Mouse (Mus musculus) MEL (cell line): ENCODE data around the gene Kin. TPM values are rescaled to one million over a fixed set of nuclear protein-coding genes. Genes with fewer than 3 reads are reported as not detected.

Source experiments
- DNase-seq: peaks from one replicate; pipeline ENCODE4 v3.0.0; 2011; ENCODE audit warnings: low read depth, low spot score
- H3K27ac ChIP-seq: 2 replicates; pipeline ENCODE4 v1.5.1; 2012; ENCODE audit warnings: low read depth, mild to moderate bottlenecking, control low read depth, low read length, moderate library complexity; ENCODE audit not compliant: control insufficient read depth
- H3K27me3 ChIP-seq, 2 experiments: fragments of 150-350 bp in 1 of 2; sonication (generic) in 1 of 2; 2 replicates each; pipeline ENCODE4 v1.6.1; 2012; ENCODE audit warnings: low read length in 2 of 2, mild to moderate bottlenecking in 2 of 2, improper control_type of control experiment in 1 of 2, moderate library complexity in 1 of 2; ENCODE audit not compliant: insufficient read depth in 2 of 2, control insufficient read depth in 1 of 2
- H3K36me3 ChIP-seq, 2 experiments: 2 replicates each; pipeline ENCODE4 v1.6.1; 2012 to 2014; ENCODE audit warnings: low read length in 2 of 2, improper control_type of control experiment in 1 of 2, inconsistent platforms in 1 of 2, mild to moderate bottlenecking in 1 of 2; ENCODE audit not compliant: insufficient read depth in 2 of 2, control insufficient read depth in 1 of 2
- H3K4me1 ChIP-seq, 2 experiments: fragments of 150-350 bp in 1 of 2; sonication (generic) in 1 of 2; 2 replicates each; pipeline ENCODE4 v1.6.1; 2012; ENCODE audit warnings: low read length in 2 of 2, improper control_type of control experiment in 1 of 2, mild to moderate bottlenecking in 1 of 2; ENCODE audit not compliant: insufficient read depth in 2 of 2, control insufficient read depth in 1 of 2
- H3K4me3 ChIP-seq, 2 experiments: fragments of 150-350 bp in 1 of 2; sonication (generic) in 1 of 2; 2 replicates each; pipeline ENCODE4 v1.5.1; 2012; ENCODE audit warnings: low read depth in 2 of 2, low read length in 2 of 2, mild to moderate bottlenecking in 2 of 2, moderate library complexity in 2 of 2, control low read depth in 1 of 2, improper control_type of control experiment in 1 of 2; ENCODE audit not compliant: control insufficient read depth in 1 of 2, insufficient read depth in 1 of 2
- H3K79me2 ChIP-seq: 2 replicates; pipeline ENCODE4 v1.6.1; 2012; ENCODE audit warnings: mild to moderate bottlenecking, low read length, moderate library complexity; ENCODE audit not compliant: control insufficient read depth, poor library complexity, insufficient read depth
- H3K9ac ChIP-seq: 2 replicates; pipeline ENCODE4 v1.6.1; 2012; ENCODE audit warnings: low read depth, mild to moderate bottlenecking, control low read depth, low read length, moderate library complexity; ENCODE audit not compliant: control insufficient read depth, poor library complexity, severe bottlenecking
- H3K9me3 ChIP-seq: fragments of 150-350 bp; sonication (generic); replicated peaks from 2 replicates; pipeline ENCODE4 v1.6.1; 2012; ENCODE audit warnings: mild to moderate bottlenecking, low read length, improper control_type of control experiment, moderate library complexity; ENCODE audit not compliant: insufficient read depth
- BHLHE40 ChIP-seq: IDR thresholded peaks from 2 replicates; pipeline ENCODE4 v1.6.1; 2012; ENCODE audit warnings: low read depth, mild to moderate bottlenecking, inconsistent platforms, low read length, improper control_type of control experiment, borderline replicate concordance
- CHD1 ChIP-seq: IDR thresholded peaks from 2 replicates; pipeline ENCODE4 v1.6.1; 2012; ENCODE audit warnings: low read depth, mild to moderate bottlenecking, inconsistent platforms, low read length, improper control_type of control experiment
- CTCF ChIP-seq, 3 experiments: IDR thresholded peaks in 2 of 3; conservative IDR thresholded peaks in 1 of 3; 2 replicates each; pipeline ENCODE4 v1.5.1; 2011 to 2012; ENCODE audit warnings: low read length in 3 of 3, low read depth in 2 of 3, mild to moderate bottlenecking in 2 of 3, improper control_type of control experiment in 1 of 3, inconsistent platforms in 1 of 3, mixed read lengths in 1 of 3, moderate library complexity in 1 of 3; ENCODE audit not compliant: control insufficient read depth in 1 of 3, insufficient read depth in 1 of 3, poor library complexity in 1 of 3, severe bottlenecking in 1 of 3
- E2F4 ChIP-seq: IDR thresholded peaks from 2 replicates; pipeline ENCODE4 v1.6.1; 2011; ENCODE audit warnings: low read depth, low read length, improper control_type of control experiment, borderline replicate concordance
- ELF1 ChIP-seq: IDR thresholded peaks from 2 replicates; pipeline ENCODE4 v1.6.1; 2014; ENCODE audit warnings: low read depth, mild to moderate bottlenecking, inconsistent platforms, low read length, improper control_type of control experiment, moderate library complexity
- ETS1 ChIP-seq: IDR thresholded peaks from 2 replicates; pipeline ENCODE4 v1.6.1; 2012; ENCODE audit warnings: low read depth, mild to moderate bottlenecking, inconsistent platforms, low read length, improper control_type of control experiment, moderate library complexity
- GABPA ChIP-seq: IDR thresholded peaks from 2 replicates; pipeline ENCODE4 v1.6.1; 2012; ENCODE audit warnings: low read depth, mild to moderate bottlenecking, inconsistent platforms, low read length, improper control_type of control experiment, moderate library complexity
- JUND ChIP-seq: IDR thresholded peaks from 2 replicates; pipeline ENCODE4 v1.6.1; 2011; ENCODE audit warnings: low read depth, mild to moderate bottlenecking, improper control_type of control experiment, low read length
- MAFK ChIP-seq: IDR thresholded peaks from 2 replicates; pipeline ENCODE4 v1.6.1; 2011; ENCODE audit warnings: low read depth, mild to moderate bottlenecking, low read length, improper control_type of control experiment, borderline replicate concordance
- MAX ChIP-seq: IDR thresholded peaks from 2 replicates; pipeline ENCODE4 v1.6.1; 2011; ENCODE audit warnings: low read length, improper control_type of control experiment
- MAZ ChIP-seq: IDR thresholded peaks from 2 replicates; pipeline ENCODE4 v1.6.1; 2012; ENCODE audit warnings: low read depth, mild to moderate bottlenecking, inconsistent platforms, low read length, improper control_type of control experiment
- MEF2A ChIP-seq: IDR thresholded peaks from 2 replicates; pipeline ENCODE4 v1.6.1; 2014; ENCODE audit warnings: low read depth, mild to moderate bottlenecking, inconsistent platforms, low read length, improper control_type of control experiment; ENCODE audit not compliant: poor library complexity, insufficient replicate concordance, severe bottlenecking; ENCODE audit errors: extremely low read depth
- MXI1 ChIP-seq: IDR thresholded peaks from 2 replicates; pipeline ENCODE4 v1.6.1; 2011; ENCODE audit warnings: mild to moderate bottlenecking, low read depth, low read length, improper control_type of control experiment
- MYC ChIP-seq: IDR thresholded peaks from 2 replicates; pipeline ENCODE4 v1.6.1; 2011; ENCODE audit warnings: low read depth, mild to moderate bottlenecking, low read length, improper control_type of control experiment, moderate library complexity
- POLR2A ChIP-seq, 2 experiments: IDR thresholded peaks; 2 replicates each; pipeline ENCODE4 v1.6.1; 2011 to 2012; ENCODE audit warnings: low read length in 2 of 2, mild to moderate bottlenecking in 2 of 2, control low read depth in 1 of 2, improper control_type of control experiment in 1 of 2, low read depth in 1 of 2, moderate library complexity in 1 of 2; ENCODE audit not compliant: control insufficient read depth in 1 of 2, insufficient read depth in 1 of 2, poor library complexity in 1 of 2
- POLR2AphosphoS2 ChIP-seq: IDR thresholded peaks from 2 replicates; pipeline ENCODE4 v1.6.1; 2011; ENCODE audit warnings: low read length, improper control_type of control experiment
- POLR2AphosphoS5 ChIP-seq: IDR thresholded peaks from 2 replicates; pipeline ENCODE4 v1.6.1; 2012; ENCODE audit warnings: low read depth, borderline replicate concordance, mild to moderate bottlenecking, inconsistent platforms, low read length, moderate library complexity, mixed read lengths
- RAD21 ChIP-seq: IDR thresholded peaks from 2 replicates; pipeline ENCODE4 v1.6.1; 2011; ENCODE audit warnings: mild to moderate bottlenecking, low read depth, low read length, improper control_type of control experiment
- RCOR1 ChIP-seq: IDR thresholded peaks from 2 replicates; pipeline ENCODE4 v1.6.1; 2012; ENCODE audit warnings: low read depth, mild to moderate bottlenecking, inconsistent platforms, low read length, improper control_type of control experiment
- SIN3A ChIP-seq: IDR thresholded peaks from 2 replicates; pipeline ENCODE4 v1.6.1; 2012; ENCODE audit warnings: low read length, improper control_type of control experiment, inconsistent platforms
- SMC3 ChIP-seq: IDR thresholded peaks from 2 replicates; pipeline ENCODE4 v1.6.1; 2011; ENCODE audit warnings: low read depth, low read length, improper control_type of control experiment
- TAL1 ChIP-seq: IDR thresholded peaks from 2 replicates; pipeline ENCODE4 v1.6.1; 2012; ENCODE audit warnings: mild to moderate bottlenecking, inconsistent platforms, low read length, moderate library complexity, mixed read lengths
- TCF12 ChIP-seq: IDR thresholded peaks from 2 replicates; pipeline ENCODE4 v1.6.1; 2014; ENCODE audit warnings: low read depth, mild to moderate bottlenecking, inconsistent platforms, low read length, improper control_type of control experiment, moderate library complexity
- UBTF ChIP-seq: IDR thresholded peaks from 2 replicates; pipeline ENCODE4 v1.6.1; 2012; ENCODE audit warnings: low read depth, mild to moderate bottlenecking, inconsistent platforms, low read length, improper control_type of control experiment, moderate library complexity, borderline replicate concordance; ENCODE audit not compliant: insufficient read depth
- USF1 ChIP-seq: IDR thresholded peaks from 2 replicates; pipeline ENCODE4 v1.6.1; 2014; ENCODE audit warnings: low read depth, mild to moderate bottlenecking, inconsistent platforms, low read length, improper control_type of control experiment, moderate library complexity
- USF2 ChIP-seq, 2 experiments: IDR thresholded peaks; 2 replicates each; pipeline ENCODE4 v1.6.1; 2011 to 2012; ENCODE audit warnings: improper control_type of control experiment in 2 of 2, low read length in 2 of 2, borderline replicate concordance in 1 of 2, inconsistent platforms in 1 of 2, low read depth in 1 of 2, mild to moderate bottlenecking in 1 of 2; ENCODE audit not compliant: insufficient read depth in 1 of 2
- ZMIZ1 ChIP-seq: IDR thresholded peaks from 2 replicates; pipeline ENCODE4 v1.6.1; 2012; ENCODE audit warnings: low read depth, mild to moderate bottlenecking, inconsistent platforms, low read length, improper control_type of control experiment, moderate library complexity
- polyA plus RNA-seq, 2 experiments: library from polyadenylated mRNA; stranded (reverse) in 1 of 2; unstranded in 1 of 2; fragments of >175 nt in 1 of 2; fragments of >200 nt in 1 of 2; gene quantifications; 2 replicates each; pipeline versions ENCODE4 v1.2.1 to v1.2.4; 2012; ENCODE audit warnings: low replicate concordance in 2 of 2, low read depth in 1 of 2; ENCODE audit not compliant: insufficient read length in 2 of 2, insufficient read depth in 1 of 2, missing spikeins in 1 of 2
- total RNA-seq: library from RNA; depleted of rRNA; stranded (reverse); fragments of 300-350 nt; gene quantifications from 2 replicates; pipeline ENCODE4 v1.2.3, GENCODE M21; 2012

Kin gene
- total and polyA plus RNA-seq, 3 experiments: 25.7 to 33.5 TPM; not detected in 1

DNA sequence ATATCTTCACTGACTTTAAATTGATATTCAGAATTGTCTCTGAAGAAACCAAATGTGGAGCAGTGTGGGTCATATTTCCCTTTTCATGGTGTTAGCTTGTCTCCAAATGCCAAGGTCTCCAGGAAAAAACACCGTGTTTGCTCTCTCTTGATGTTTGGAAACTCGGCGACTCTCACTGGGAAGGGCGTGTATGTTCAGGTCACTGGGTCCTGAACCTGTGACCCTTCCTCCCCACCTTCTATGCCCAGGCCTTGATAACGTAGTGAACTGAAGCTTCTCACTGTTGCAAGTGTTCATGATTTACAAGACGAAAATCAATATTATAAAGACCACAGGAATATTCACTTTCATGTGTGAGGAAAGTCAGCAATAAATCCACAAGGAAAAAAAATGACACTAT is 53.5 kb downstream of the Kin start:
- Histone ChIP-seq H3K4me3 (no peak overlapping the region), H3K27ac (no peak overlapping the region), H3K27me3 (no peaks in the 10 kb centered on the region; a peak in 1 of 4 replicates), H3K9ac (no peak overlapping the region), H3K9me3 (no peaks in the 10 kb centered on the region), H3K79me2 (no peaks in the 10 kb centered on the region), H3K4me1 (no peaks in the 10 kb centered on the region), H3K36me3 (no peaks in the 10 kb centered on the region)
- DNase-seq: no peak
- TF ChIP-seq POLR2AphosphoS2: no peak
- TF ChIP-seq GABPA: no peak
- TF ChIP-seq SIN3A: no peak
- no peak for TF ChIP-seq USF2 (IDR thresholded peaks at IDR 0.05; ENCODE audit: borderline replicate concordance in 1 of 2, insufficient read depth in 1 of 2, low read depth in 1 of 2, low read length in 2 of 2)
- TF ChIP-seq SMC3: no peak
- TF ChIP-seq POLR2AphosphoS5: no peak
- no peak for TF ChIP-seq MYC
- no peak for TF ChIP-seq CHD1
- no peak for TF ChIP-seq ELF1
- TF ChIP-seq USF1: no peak
- no peak for TF ChIP-seq MEF2A
- TF ChIP-seq RCOR1: no peak
- TF ChIP-seq UBTF: no peak
- TF ChIP-seq RAD21: no peak

GRCm38 (mm10) chr2:10137320-10137719 is 56.9 kb downstream of the Kin start:
- Histone ChIP-seq H3K36me3 (no peaks in the 10 kb centered on the region), H3K9ac (no peak overlapping the region), H3K79me2 (no peaks in the 10 kb centered on the region), H3K9me3 (no peaks in the 10 kb centered on the region), H3K4me3 (no peak overlapping the region), H3K27me3 (no peaks in the 10 kb centered on the region; a peak in 1 of 4 replicates), H3K4me1 (no peaks in the 10 kb centered on the region), H3K27ac (no peak overlapping the region)
- no peak for DNase-seq
- no peak for TF ChIP-seq TAL1
- TF ChIP-seq E2F4: no peak
- no peak for TF ChIP-seq MAFK
- TF ChIP-seq TCF12: no peak
- TF ChIP-seq POLR2A (IDR thresholded peaks at IDR 0.05; ENCODE audit: control insufficient read depth in 1 of 2, insufficient read depth in 1 of 2, low read depth in 1 of 2, low read length in 2 of 2, poor library complexity in 1 of 2): no peak
- no peak for TF ChIP-seq ETS1
- TF ChIP-seq USF1: no peak
- no peak for TF ChIP-seq CTCF (IDR thresholded peaks at IDR 0.05 in 2 of 3, conservative IDR thresholded peaks at IDR 0.05 in 1 of 3; ENCODE audit: control insufficient read depth in 1 of 3, insufficient read depth in 1 of 3, low read depth in 2 of 3, low read length in 3 of 3, poor library complexity in 1 of 3, severe bottlenecking in 1 of 3)
- no peak for TF ChIP-seq RCOR1
- TF ChIP-seq JUND: no peak
- no peak for TF ChIP-seq MEF2A
- TF ChIP-seq UBTF: no peak
- no peak for TF ChIP-seq GABPA
- no peak for TF ChIP-seq MAZ
- no peak for TF ChIP-seq MAX
- no peak for TF ChIP-seq BHLHE40
- no peak for TF ChIP-seq MYC
- no peak for TF ChIP-seq ZMIZ1
- TF ChIP-seq POLR2AphosphoS5: no peak
- TF ChIP-seq MXI1: no peak
